Mouse (Mus musculus): ENCODE measurements around the gene Olfr902. TPM values are rescaled to one million over a fixed set of nuclear protein-coding genes. Genes with fewer than 3 reads are reported as not detected.

Gene Olfr902
- polyA plus RNA-seq, 1 experiment from 2014 or later: not detected

GRCm38 (mm10) chr9:38495501-38495900 is 48.0 kb downstream of the Olfr902 start, which contains the start of gene Olfr907:
Olfr907 (plus strand) TSS chr9:38495801.
- Histone ChIP-seq H3K4me3 (ENCODE audit: low read length) (no peak within 1 kb of the TSS), H3K4me2 (replicated peaks; ENCODE audit: low read depth, low read length) (no peak within 1 kb of the TSS), H3K9me3 (ENCODE audit: low read length) (no peaks in the 10 kb centered on the region), H3K4me1 (ENCODE audit: insufficient read depth, low read length) (no peaks in the 10 kb centered on the region), H3K36me3 (ENCODE audit: insufficient read depth, low read length) (no peaks in the 10 kb centered on the region), H3K27me3 (ENCODE audit: insufficient read depth, low read length) (no peaks in the 10 kb centered on the region), H3K27ac (ENCODE audit: low read length) (no peak within 1 kb of the TSS), H3K9ac (replicated peaks; ENCODE audit: low read length) (no peak within 1 kb of the TSS)
- no peak for ATAC-seq (ENCODE audit: low FRiP score, low TSS enrichment)
- 81% methylated on average over 2 of the region's 2 CpGs for WGBS

Other genes starting within 250 kb of the Olfr902 start
- gene Olfr893, start 239.3 kb upstream of the Olfr902 start, polyA plus RNA-seq (2015; fragmentation: Nextera tagmentation; extraction: Ambion mirVana): not detected in 2 replicates
- gene Olfr894, start 229.6 kb upstream of the Olfr902 start, polyA plus RNA-seq (2015; fragmentation: Nextera tagmentation; extraction: Ambion mirVana): not detected in 2 replicates
- not detected in 2 replicates for gene Olfr143, start 194.9 kb upstream of the Olfr902 start, polyA plus RNA-seq (2015; fragmentation: Nextera tagmentation; extraction: Ambion mirVana)
- gene Olfr895, start 179.8 kb upstream of the Olfr902 start, polyA plus RNA-seq (2015; fragmentation: Nextera tagmentation; extraction: Ambion mirVana): not detected in 2 replicates
- not detected in 2 replicates for gene Olfr896-ps1, start 156.5 kb upstream of the Olfr902 start, polyA plus RNA-seq (2015; fragmentation: Nextera tagmentation; extraction: Ambion mirVana)
- not detected in 2 replicates for gene Olfr25, start 118.6 kb upstream of the Olfr902 start, polyA plus RNA-seq (2015; fragmentation: Nextera tagmentation; extraction: Ambion mirVana)
- not detected in 2 replicates for gene Olfr898, start 99.2 kb upstream of the Olfr902 start, polyA plus RNA-seq (2015; fragmentation: Nextera tagmentation; extraction: Ambion mirVana)
- gene Olfr250, start 80.8 kb upstream of the Olfr902 start, polyA plus RNA-seq (2015; fragmentation: Nextera tagmentation; extraction: Ambion mirVana): not detected in 2 replicates
- gene Olfr251, start 70.6 kb upstream of the Olfr902 start, polyA plus RNA-seq (2015; fragmentation: Nextera tagmentation; extraction: Ambion mirVana): not detected in 2 replicates
- not detected in 2 replicates for gene Olfr147, start 46.0 kb upstream of the Olfr902 start, polyA plus RNA-seq (2015; fragmentation: Nextera tagmentation; extraction: Ambion mirVana)
- not detected in 2 replicates for gene Olfr901, start 18.2 kb upstream of the Olfr902 start, polyA plus RNA-seq (2015; fragmentation: Nextera tagmentation; extraction: Ambion mirVana)
- not detected in 2 replicates for gene Olfr904, start 15.5 kb downstream of the Olfr902 start, polyA plus RNA-seq (2015; fragmentation: Nextera tagmentation; extraction: Ambion mirVana)
- gene Olfr905, start 23.5 kb downstream of the Olfr902 start, polyA plus RNA-seq (2015; fragmentation: Nextera tagmentation; extraction: Ambion mirVana): not detected in 2 replicates
- gene Olfr906, start 39.4 kb downstream of the Olfr902 start, polyA plus RNA-seq (2015; fragmentation: Nextera tagmentation; extraction: Ambion mirVana): not detected in 2 replicates
- not detected in 2 replicates for gene Olfr907, start 48.1 kb downstream of the Olfr902 start, polyA plus RNA-seq (2015; fragmentation: Nextera tagmentation; extraction: Ambion mirVana)
- not detected in 2 replicates for gene Olfr911-ps1, start 73.9 kb downstream of the Olfr902 start, polyA plus RNA-seq (2015; fragmentation: Nextera tagmentation; extraction: Ambion mirVana)
- not detected in 2 replicates for gene Olfr910, start 90.2 kb downstream of the Olfr902 start, polyA plus RNA-seq (2015; fragmentation: Nextera tagmentation; extraction: Ambion mirVana)
- gene Olfr912, start 132.5 kb downstream of the Olfr902 start, polyA plus RNA-seq (2015; fragmentation: Nextera tagmentation; extraction: Ambion mirVana): not detected in 2 replicates
- not detected in 2 replicates for gene Olfr913, start 145.1 kb downstream of the Olfr902 start, polyA plus RNA-seq (2015; fragmentation: Nextera tagmentation; extraction: Ambion mirVana)
- gene Olfr914, start 157.4 kb downstream of the Olfr902 start, polyA plus RNA-seq (2015; fragmentation: Nextera tagmentation; extraction: Ambion mirVana): not detected in 2 replicates
- not detected in 2 replicates for gene Olfr916, start 212.2 kb downstream of the Olfr902 start, polyA plus RNA-seq (2015; fragmentation: Nextera tagmentation; extraction: Ambion mirVana)
- not detected in 2 replicates for gene Olfr917, start 218.2 kb downstream of the Olfr902 start, polyA plus RNA-seq (2015; fragmentation: Nextera tagmentation; extraction: Ambion mirVana)
- not detected in 2 replicates for gene Olfr918, start 226.9 kb downstream of the Olfr902 start, polyA plus RNA-seq (2015; fragmentation: Nextera tagmentation; extraction: Ambion mirVana)

All from kidney, embryonic 16.5 days (tissue).